Mouse (Mus musculus): Measurements from ENCODE around the gene Ftl1. TPM values are rescaled to one million over a fixed set of nuclear protein-coding genes. Genes with fewer than 3 reads are reported as not detected.
"Not testable (repeated sequence)": the region's sequence is repeated elsewhere in the genome, so short reads cannot be mapped to it uniquely, and the experiment has no call there.

The Ftl1 gene
- polyA plus RNA-seq, 1 experiment from 2014 or later: 5,416 TPM

DNA sequence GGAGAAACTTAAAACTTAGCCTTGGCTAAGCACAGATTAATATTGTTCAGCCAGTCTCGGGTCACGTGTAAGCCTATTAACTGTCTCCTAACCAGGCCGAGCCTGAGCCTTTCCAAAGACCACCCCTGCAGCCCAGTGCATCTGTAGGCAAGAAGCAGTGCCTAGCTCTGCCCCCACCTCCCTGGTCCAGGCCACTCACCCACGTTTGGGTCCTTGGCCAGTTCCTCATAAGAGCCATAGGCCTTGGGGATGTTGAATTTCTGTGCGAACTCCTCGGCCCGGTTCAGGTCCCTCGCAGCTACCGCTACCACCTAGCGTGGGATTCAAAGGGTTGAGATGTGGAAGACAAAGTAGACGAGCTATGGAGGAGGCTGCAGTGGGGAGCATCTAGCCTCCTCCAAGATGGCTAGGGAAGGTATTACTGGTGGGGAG lies 28.2 kb upstream of the Ftl1 start:
- WGBS: 38% methylated on average over 11 of the region's 11 CpGs
- no peaks in the 10 kb centered on the region for H3K27me3 ChIP-seq (ENCODE audit: low read depth, poor library complexity, severe bottlenecking)
- peak; percentile 52 for DNase-seq (ENCODE audit: low spot score)
- peak overlapping the region; percentile 88 for H3K27ac ChIP-seq
- peaks cover 33% of the 10 kb centered on the region for H3K4me1 ChIP-seq
- peak overlapping the region; percentile 63 for H3K4me3 ChIP-seq
- H3K9me3 ChIP-seq (replicated peaks): no peaks in the 10 kb centered on the region
- H3K36me3 ChIP-seq: peaks cover 15% of the 10 kb centered on the region

DNA sequence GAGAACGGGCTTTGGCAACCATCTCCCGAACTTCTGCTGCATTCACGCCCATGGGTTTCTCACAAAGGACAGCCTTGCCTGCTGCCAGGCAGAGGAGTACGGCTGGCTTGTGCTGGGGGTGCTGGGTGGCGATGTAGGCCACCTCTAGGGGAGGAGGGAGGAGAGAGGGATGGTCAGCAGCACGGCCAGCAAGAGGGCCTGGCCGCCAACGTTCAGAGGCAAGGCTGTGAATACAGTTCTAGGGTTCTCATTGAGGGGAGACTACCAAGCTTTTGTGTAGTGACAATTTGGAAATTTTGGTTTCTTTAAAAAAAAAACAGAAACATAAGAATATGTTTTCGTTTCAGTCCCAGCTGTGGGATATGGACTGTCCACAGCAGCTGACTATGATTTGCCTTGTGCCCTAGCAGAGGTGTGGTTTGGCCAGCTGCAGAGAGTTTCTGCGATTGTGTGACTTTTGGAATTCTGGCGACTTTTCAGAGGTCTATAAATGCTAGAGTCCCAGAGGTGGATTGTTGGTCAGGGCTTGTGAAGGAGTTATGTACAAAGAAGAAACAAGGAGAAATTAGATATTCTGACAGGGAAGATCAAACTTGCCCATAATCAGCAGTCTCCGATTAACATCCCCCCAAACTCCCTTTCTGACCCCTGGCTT lies 27.2 kb upstream of the Ftl1 start, which contains the start of gene Gm45808:
Gm45808 (minus strand) TSS at position 51 of the 655 bp plus-strand sequence.
- no peak within 1 kb of the TSS for H3K4me3 ChIP-seq
- 85% methylated on average over 12 of the region's 12 CpGs for WGBS
- no peak for DNase-seq (ENCODE audit: low spot score)
- peaks cover 6% of the 10 kb centered on the region; the same call in 1 of the 2 replicates for H3K36me3 ChIP-seq
- no peaks in the 10 kb centered on the region for H3K9me3 ChIP-seq (replicated peaks)
- peaks cover 33% of the 10 kb centered on the region for H3K4me1 ChIP-seq
- peak within 1 kb of the TSS; percentile 88 for H3K27ac ChIP-seq
- H3K27me3 ChIP-seq (ENCODE audit: low read depth, poor library complexity, severe bottlenecking): no peaks in the 10 kb centered on the region

DNA sequence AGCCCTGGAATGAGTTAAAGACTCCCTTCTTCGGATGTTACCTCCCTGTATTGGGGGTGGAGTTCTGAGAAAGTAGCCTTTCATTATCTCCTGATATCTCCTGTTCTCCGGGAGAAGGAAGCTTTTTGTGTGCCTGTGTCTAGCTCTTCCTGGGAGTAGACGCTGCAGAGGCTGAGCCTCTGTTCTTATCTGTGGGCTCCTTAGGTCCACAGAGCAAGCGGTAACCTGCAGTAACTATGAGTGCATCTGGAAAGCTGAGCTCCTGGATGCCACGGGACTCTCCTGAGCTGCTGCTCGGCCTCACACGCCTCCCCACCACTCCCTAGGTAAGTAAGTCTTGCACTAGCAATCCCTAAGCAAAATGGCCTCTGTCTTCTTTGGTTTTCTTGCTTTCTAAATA lies 26.5 kb upstream of the Ftl1 start:
- H3K4me1 ChIP-seq: peaks cover 31% of the 10 kb centered on the region
- H3K27me3 ChIP-seq (ENCODE audit: low read depth, poor library complexity, severe bottlenecking): no peaks in the 10 kb centered on the region
- 0 out of 2 replicates have a peak, but pooled peaks cover 5% of the 10 kb centered on the region for H3K36me3 ChIP-seq
- H3K27ac ChIP-seq: no peak overlapping the region
- 81% methylated on average over 7 of the region's 7 CpGs for WGBS
- H3K4me3 ChIP-seq: no peak overlapping the region
- DNase-seq (ENCODE audit: low spot score): no peak
- no peaks in the 10 kb centered on the region for H3K9me3 ChIP-seq (replicated peaks)

DNA sequence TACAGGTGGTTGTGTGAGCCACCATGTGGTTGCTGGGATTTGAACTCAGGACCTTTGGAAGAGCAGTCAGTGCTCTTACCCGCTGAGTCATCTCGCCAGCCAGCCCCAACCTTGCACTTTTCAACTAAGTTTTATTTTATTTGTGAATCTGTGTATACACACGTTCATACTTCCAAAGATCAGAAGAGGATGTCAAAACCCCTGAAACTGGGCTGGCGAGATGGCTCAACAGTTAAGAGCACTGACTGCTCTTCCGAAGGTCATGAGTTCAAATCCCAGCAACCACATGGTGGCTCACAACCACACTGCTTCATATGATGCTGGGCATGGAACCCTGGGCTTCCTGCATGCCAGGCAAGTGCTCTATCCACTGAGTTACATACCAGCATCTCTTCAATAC lies 25.3 kb upstream of the Ftl1 start:
- H3K27ac ChIP-seq; H3K4me3 ChIP-seq; H3K27me3 ChIP-seq (ENCODE audit: low read depth, poor library complexity, severe bottlenecking); H3K9me3 ChIP-seq (replicated peaks); DNase-seq (ENCODE audit: low spot score); H3K36me3 ChIP-seq: not testable (repeated sequence)
- H3K4me1 ChIP-seq: peaks cover 19% of the 10 kb centered on the region
- WGBS: 95% methylated on average over 5 of the region's 5 CpGs

DNA sequence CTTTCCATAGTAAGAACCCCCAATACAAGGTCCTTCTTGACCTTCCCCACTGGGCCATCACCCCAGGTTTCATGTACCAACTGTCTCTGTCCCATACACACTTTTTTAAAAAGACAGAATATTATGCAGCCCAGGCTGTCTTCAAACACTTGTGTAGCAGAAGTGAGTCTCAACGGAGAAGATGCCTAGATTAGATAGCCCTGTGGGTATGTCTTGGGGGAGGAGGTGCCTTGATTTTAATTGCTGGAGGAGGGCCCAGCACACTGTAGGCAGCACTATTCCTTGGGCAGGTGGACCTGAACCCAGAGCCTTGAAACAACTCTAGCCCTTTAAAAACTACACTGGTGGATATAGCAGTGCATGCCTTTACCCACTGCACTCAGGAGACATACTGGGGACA lies 22.5 kb upstream of the Ftl1 start:
- H3K9me3 ChIP-seq (replicated peaks): no peaks in the 10 kb centered on the region
- no peak overlapping the region for H3K4me3 ChIP-seq
- no peak overlapping the region for H3K27ac ChIP-seq
- H3K4me1 ChIP-seq: no peaks in the 10 kb centered on the region
- peaks cover 11% of the 10 kb centered on the region for H3K36me3 ChIP-seq
- H3K27me3 ChIP-seq (ENCODE audit: low read depth, poor library complexity, severe bottlenecking): no peaks in the 10 kb centered on the region
- no peak for DNase-seq (ENCODE audit: low spot score)
- WGBS: 84% methylated on average over 1 of the region's 1 CpGs

DNA sequence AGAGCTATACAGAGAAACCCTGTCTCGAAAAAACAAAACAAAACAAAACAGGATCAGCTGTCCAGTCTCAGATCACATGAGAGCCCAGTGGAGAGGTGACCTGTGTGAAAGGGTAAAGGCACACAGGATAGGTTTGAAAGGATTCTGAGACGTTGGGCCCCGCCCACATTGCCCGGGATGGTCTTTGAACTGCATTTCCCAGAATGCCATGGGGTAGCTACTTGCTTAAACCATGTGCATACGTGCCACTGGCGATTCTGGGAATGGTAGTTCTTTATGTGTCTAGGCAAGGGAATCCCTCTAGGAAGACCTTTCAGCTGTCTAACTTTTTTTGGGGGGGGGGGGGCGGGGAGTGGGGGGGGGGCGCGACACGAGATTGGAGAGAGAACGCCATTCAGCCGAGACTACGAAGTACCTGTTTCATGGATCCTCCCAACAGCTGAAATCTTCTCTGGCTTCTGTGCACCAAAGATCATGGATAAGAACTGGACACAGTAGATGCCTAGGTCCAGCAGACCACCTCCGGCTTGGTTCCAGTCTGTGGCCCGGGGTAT lies 21.8 kb upstream of the Ftl1 start, which contains the start of gene Tulp2:
Tulp2 (plus strand) TSS at position 504 of the 554 bp plus-strand sequence.
- no peaks in the 10 kb centered on the region for H3K27me3 ChIP-seq (ENCODE audit: low read depth, poor library complexity, severe bottlenecking)
- no peaks in the 10 kb centered on the region for H3K4me1 ChIP-seq
- no peak within 1 kb of the TSS for H3K4me3 ChIP-seq
- WGBS: 56% methylated on average over 15 of the region's 15 CpGs
- H3K27ac ChIP-seq: no peak within 1 kb of the TSS
- no peaks in the 10 kb centered on the region for H3K9me3 ChIP-seq (replicated peaks)
- peaks cover 9% of the 10 kb centered on the region for H3K36me3 ChIP-seq
- DNase-seq (ENCODE audit: low spot score): peak; percentile 57

DNA sequence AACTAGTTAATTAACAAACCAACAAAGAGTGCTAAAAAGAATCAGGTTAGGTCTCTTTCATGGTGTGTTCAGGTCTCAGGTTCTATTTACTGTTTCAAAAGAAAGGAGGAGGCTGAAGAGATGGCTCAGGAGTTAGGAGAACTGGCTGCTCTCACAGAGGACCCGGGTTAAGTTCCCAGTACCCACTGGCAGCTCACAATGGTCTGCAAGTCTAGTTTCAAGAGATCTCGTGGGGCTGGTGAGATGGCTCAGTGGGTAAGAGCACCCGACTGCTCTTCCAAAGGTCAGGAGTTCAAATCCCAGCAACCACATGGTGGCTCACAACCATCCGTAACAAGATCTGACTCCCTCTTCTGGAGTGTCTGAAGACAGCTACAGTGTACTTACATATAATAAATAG lies 20.6 kb upstream of the Ftl1 start:
- H3K36me3 ChIP-seq; DNase-seq (ENCODE audit: low spot score); H3K4me1 ChIP-seq; H3K27me3 ChIP-seq (ENCODE audit: low read depth, poor library complexity, severe bottlenecking); H3K9me3 ChIP-seq (replicated peaks); H3K27ac ChIP-seq; H3K4me3 ChIP-seq: not testable (repeated sequence)
- WGBS: 87% methylated on average over 4 of the region's 4 CpGs

DNA sequence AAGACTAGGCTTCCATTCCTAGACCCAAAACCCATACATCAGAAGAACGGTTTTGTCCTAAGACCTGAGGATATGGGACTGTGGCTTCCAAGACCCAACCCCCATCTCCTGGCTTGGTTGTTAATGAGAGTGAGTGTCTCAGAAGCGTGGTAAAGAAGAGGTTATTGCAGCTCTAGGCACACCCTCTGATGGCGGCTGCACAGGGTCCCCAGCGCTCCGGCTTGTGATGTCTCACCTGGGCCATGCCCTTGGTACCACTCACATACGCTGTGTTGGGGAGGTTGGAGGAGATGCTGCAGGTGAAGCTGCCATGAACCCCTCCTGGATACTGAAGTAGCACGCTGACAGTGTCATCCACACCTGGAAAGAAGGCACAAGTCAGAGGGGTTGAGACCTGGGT lies 19.1 kb upstream of the Ftl1 start:
- DNase-seq (ENCODE audit: low spot score): no peak
- Histone ChIP-seq H3K36me3 (peaks cover 7% of the 10 kb centered on the region), H3K27ac (no peak overlapping the region), H3K4me3 (no peak overlapping the region), H3K4me1 (0 out of 2 replicates have a peak, but pooled peaks cover 5% of the 10 kb centered on the region), H3K27me3 (ENCODE audit: low read depth, poor library complexity, severe bottlenecking) (no peaks in the 10 kb centered on the region), H3K9me3 (replicated peaks) (no peaks in the 10 kb centered on the region)
- 95% methylated on average over 7 of the region's 7 CpGs for WGBS

DNA sequence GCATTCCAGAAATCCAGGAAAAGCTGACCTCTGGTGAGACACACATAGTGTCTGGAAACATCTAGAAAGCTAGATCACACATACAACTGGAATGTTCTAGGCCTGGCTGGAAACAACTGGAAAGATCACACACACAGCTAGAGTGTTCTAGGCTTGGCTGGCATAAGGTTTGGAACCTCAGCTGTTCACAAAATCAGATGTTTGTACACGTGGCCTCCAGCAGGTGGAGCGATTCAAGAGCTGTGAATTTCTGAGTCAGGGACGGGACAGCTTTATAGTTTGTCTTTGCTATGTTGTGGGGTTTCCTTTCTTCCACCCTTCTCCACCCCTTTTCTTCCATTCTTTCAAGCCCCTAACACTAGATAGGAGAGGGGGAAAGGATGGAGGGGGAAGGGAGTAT lies 17.3 kb upstream of the Ftl1 start:
- WGBS: 27% methylated on average over 3 of the region's 3 CpGs
- no peak overlapping the region for H3K4me3 ChIP-seq
- no peaks in the 10 kb centered on the region for H3K9me3 ChIP-seq (replicated peaks)
- H3K4me1 ChIP-seq: 0 out of 2 replicates have a peak, but pooled peaks cover 5% of the 10 kb centered on the region
- no peaks in the 10 kb centered on the region for H3K27me3 ChIP-seq (ENCODE audit: low read depth, poor library complexity, severe bottlenecking)
- H3K27ac ChIP-seq: no peak overlapping the region
- H3K36me3 ChIP-seq: peaks cover 7% of the 10 kb centered on the region
- DNase-seq (ENCODE audit: low spot score): no peak

DNA sequence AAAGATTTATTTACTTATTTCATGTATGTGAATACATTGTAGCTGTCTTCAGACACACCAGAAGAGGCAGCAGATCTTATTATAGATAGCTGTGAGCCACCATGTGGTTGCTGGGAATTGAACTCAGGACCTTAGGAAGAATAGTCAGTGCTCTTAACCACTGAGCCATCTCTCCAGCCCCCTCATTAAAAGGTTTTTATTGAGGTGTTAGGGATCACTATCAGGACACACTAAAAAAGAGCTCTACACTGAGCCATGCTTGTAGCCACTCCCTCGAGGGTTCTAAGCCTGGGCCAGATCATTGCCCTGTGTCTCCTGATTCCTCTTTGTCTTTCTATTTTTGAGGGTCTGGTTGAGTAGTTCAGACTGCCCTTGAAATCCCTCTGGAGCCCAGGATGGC lies 16.8 kb upstream of the Ftl1 start:
- no peak for DNase-seq (ENCODE audit: low spot score)
- H3K36me3 ChIP-seq: peaks cover 7% of the 10 kb centered on the region
- H3K4me3 ChIP-seq: no peak overlapping the region
- no peaks in the 10 kb centered on the region for H3K9me3 ChIP-seq (replicated peaks)
- WGBS: 50% methylated on average over 1 of the region's 1 CpGs
- no peaks in the 10 kb centered on the region for H3K27me3 ChIP-seq (ENCODE audit: low read depth, poor library complexity, severe bottlenecking)
- no peak overlapping the region for H3K27ac ChIP-seq
- H3K4me1 ChIP-seq: 0 out of 2 replicates have a peak, but pooled peaks cover 5% of the 10 kb centered on the region

DNA sequence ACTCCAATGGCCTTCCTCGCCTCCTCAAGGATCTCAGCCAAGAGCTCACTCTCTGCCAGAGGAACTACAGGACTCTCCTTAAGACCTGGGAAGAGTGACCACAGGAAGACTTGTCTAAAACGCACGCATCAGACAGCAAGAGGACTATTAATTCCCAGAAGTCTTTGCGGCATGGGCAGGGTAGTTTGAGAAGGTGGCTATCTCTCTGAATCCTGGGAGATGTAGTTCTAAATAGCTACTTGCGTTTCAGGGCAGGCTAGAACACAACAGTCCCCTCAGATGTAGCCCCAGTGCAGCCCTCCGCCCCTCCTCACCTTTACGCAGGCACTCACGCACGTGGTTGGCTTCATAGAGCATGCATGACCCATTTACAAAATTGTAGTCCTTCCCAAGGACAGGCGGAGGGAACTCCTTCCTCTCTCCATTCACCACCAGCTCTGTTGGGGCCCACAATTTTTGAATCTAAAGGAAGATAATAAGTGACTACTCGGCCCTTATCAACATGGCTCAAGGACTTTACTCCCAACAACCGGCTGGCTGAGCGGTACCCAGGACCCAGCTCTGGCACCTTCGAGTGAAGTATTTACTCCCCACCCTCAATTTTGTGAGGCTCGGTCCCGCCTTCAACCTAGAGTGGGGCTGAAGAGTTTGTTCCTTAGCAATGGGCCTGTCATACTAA lies 15.7 kb upstream of the Ftl1 start:
- peaks cover 7% of the 10 kb centered on the region for H3K36me3 ChIP-seq
- peak overlapping the region; percentile 34 for H3K4me3 ChIP-seq
- H3K27me3 ChIP-seq (ENCODE audit: low read depth, poor library complexity, severe bottlenecking): no peaks in the 10 kb centered on the region
- H3K9me3 ChIP-seq (replicated peaks): no peaks in the 10 kb centered on the region
- H3K27ac ChIP-seq: no peak overlapping the region
- WGBS: 68% methylated on average over 16 of the region's 16 CpGs
- no peak for DNase-seq (ENCODE audit: low spot score)
- 0 out of 2 replicates have a peak, but pooled peaks cover 5% of the 10 kb centered on the region for H3K4me1 ChIP-seq

DNA sequence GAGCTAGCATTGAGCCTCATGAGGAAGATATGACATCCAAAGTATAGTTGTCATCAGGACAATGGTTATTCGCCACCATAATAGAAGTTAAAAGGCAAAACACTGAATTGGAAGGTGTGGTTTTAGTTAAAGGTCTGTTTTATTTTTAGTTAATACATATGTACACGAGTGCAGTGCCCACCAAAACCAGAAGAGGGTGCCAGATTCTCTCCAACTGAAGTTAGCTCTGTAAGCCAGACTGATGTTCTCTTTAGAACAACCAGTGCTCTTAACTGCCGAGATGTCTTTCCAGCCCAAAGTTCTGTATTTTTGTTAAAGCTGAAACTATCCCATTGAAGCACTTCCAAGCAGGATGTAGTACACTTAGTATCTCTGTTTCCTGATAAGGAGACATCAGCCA lies 11.2 kb upstream of the Ftl1 start:
- no peaks in the 10 kb centered on the region for H3K36me3 ChIP-seq
- peak; percentile 69 for DNase-seq (ENCODE audit: low spot score)
- H3K4me3 ChIP-seq: no peak overlapping the region
- H3K27me3 ChIP-seq (ENCODE audit: low read depth, poor library complexity, severe bottlenecking): no peaks in the 10 kb centered on the region
- H3K9me3 ChIP-seq (replicated peaks): no peaks in the 10 kb centered on the region
- WGBS: 15% methylated on average over 3 of the region's 3 CpGs
- peaks cover 19% of the 10 kb centered on the region for H3K4me1 ChIP-seq
- no peak overlapping the region for H3K27ac ChIP-seq

DNA sequence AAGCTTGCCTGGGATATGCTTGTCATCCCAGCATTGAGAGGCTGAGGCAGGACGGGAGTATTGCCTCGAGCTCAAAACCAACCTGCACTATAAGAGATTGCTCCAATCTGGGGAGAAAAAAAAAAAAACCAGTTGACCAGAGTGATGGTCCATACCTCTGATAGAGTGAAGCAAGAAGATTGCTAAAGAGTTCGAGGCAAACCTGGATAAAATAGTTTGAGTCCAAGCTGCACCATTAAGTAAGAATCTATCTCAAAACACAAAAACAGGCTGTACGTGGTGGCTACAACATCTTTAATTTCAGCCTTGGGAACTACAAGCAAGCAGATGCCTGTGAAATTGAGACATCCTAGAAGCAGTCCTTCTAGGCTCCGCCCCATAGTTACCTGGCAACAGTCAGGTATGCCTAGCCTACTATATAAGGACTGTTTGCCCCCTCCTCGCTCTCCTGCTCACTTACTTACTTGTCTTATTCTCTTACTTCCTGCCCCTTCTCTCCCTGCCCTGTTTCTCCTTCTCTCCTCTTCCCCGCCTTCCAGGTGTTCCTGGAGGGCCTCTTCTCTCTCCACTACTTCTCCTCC lies 7.5 kb upstream of the Ftl1 start:
- peak overlapping the region; percentile 93 for H3K27ac ChIP-seq
- WGBS: 29% methylated on average over 7 of the region's 7 CpGs
- no peaks in the 10 kb centered on the region for H3K9me3 ChIP-seq (replicated peaks)
- H3K4me1 ChIP-seq: peaks cover 24% of the 10 kb centered on the region
- no peaks in the 10 kb centered on the region for H3K27me3 ChIP-seq (ENCODE audit: low read depth, poor library complexity, severe bottlenecking)
- peaks cover 36% of the 10 kb centered on the region for H3K36me3 ChIP-seq
- no peak for DNase-seq (ENCODE audit: low spot score)
- peak overlapping the region; percentile 92 for H3K4me3 ChIP-seq

Measured in limb, embryonic 10.5 days (tissue).